Mouse (Mus musculus): ENCODE data around the gene Il1r1. TPM values are rescaled to one million over a fixed set of nuclear protein-coding genes. Genes with fewer than 3 reads are reported as not detected.

Gene Il1r1
- total and polyA plus RNA-seq, 2 experiments from 2014 or later = 0.49 to 0.71 TPM

- no peaks in the 10 kb centered on the region for H3K4me1 ChIP-seq (ENCODE audit: insufficient read depth, low read length)
- no peak overlapping the region for H3K4me2 ChIP-seq (ENCODE audit: low read depth, low read length, poor library complexity, severe bottlenecking)
- H3K27ac ChIP-seq (ENCODE audit: low read depth, low read length) = no peak overlapping the region
- H3K4me3 ChIP-seq (ENCODE audit: low read depth, low read length) = no peak overlapping the region
- ATAC-seq (ENCODE audit: low FRiP score) = no peak
- no peak for TF ChIP-seq CTCF (IDR thresholded peaks at IDR 0.05)
- no peak overlapping the region for H3K9ac ChIP-seq (replicated peaks; ENCODE audit: low read length, poor library complexity, severe bottlenecking)
- no peaks in the 10 kb centered on the region for H3K9me3 ChIP-seq (ENCODE audit: low read length)
- H3K36me3 ChIP-seq (ENCODE audit: insufficient read depth, low read length) = no peaks in the 10 kb centered on the region
- WGBS = 57% methylated on average over 7 of the region's 7 CpGs
- DNase-seq (ENCODE audit: low spot score) = no peak
- H3K27me3 ChIP-seq (ENCODE audit: insufficient read depth, low read length) = no peaks in the 10 kb centered on the region
Observed at GRCm38 (mm10) chr1:40233217-40233616, 8.3 kb downstream of the Il1r1 start.

GRCm38 (mm10) chr1:40233621-40234020, 8.7 kb downstream of the Il1r1 start:
- no peak overlapping the region for H3K9ac ChIP-seq (replicated peaks; ENCODE audit: low read length, poor library complexity, severe bottlenecking)
- no peaks in the 10 kb centered on the region for H3K4me1 ChIP-seq (ENCODE audit: insufficient read depth, low read length)
- no peak overlapping the region for H3K27ac ChIP-seq (ENCODE audit: low read depth, low read length)
- H3K4me2 ChIP-seq (ENCODE audit: low read depth, low read length, poor library complexity, severe bottlenecking) = no peak overlapping the region
- WGBS = 79% methylated on average over 3 of the region's 3 CpGs
- no peaks in the 10 kb centered on the region for H3K36me3 ChIP-seq (ENCODE audit: insufficient read depth, low read length)
- TF ChIP-seq CTCF (IDR thresholded peaks at IDR 0.05) = no peak
- H3K9me3 ChIP-seq (ENCODE audit: low read length) = no peaks in the 10 kb centered on the region
- DNase-seq (ENCODE audit: low spot score) (no peak), ATAC-seq (ENCODE audit: low FRiP score) (no peak)
- H3K4me3 ChIP-seq (ENCODE audit: low read depth, low read length) = no peak overlapping the region
- no peaks in the 10 kb centered on the region for H3K27me3 ChIP-seq (ENCODE audit: insufficient read depth, low read length)

GRCm38 (mm10) chr1:40235597-40236249, 10.8 kb downstream of the Il1r1 start:
- no peak overlapping the region for H3K27ac ChIP-seq (ENCODE audit: low read depth, low read length)
- H3K4me2 ChIP-seq (ENCODE audit: low read depth, low read length, poor library complexity, severe bottlenecking) = no peak overlapping the region
- no peak overlapping the region for H3K9ac ChIP-seq (replicated peaks; ENCODE audit: low read length, poor library complexity, severe bottlenecking)
- H3K9me3 ChIP-seq (ENCODE audit: low read length) = no peaks in the 10 kb centered on the region
- H3K36me3 ChIP-seq (ENCODE audit: insufficient read depth, low read length) = no peaks in the 10 kb centered on the region
- no peak for TF ChIP-seq CTCF (IDR thresholded peaks at IDR 0.05)
- H3K4me3 ChIP-seq (ENCODE audit: low read depth, low read length) = no peak overlapping the region
- no peaks in the 10 kb centered on the region for H3K4me1 ChIP-seq (ENCODE audit: insufficient read depth, low read length)
- 89% methylated on average over 5 of the region's 5 CpGs for WGBS
- H3K27me3 ChIP-seq (ENCODE audit: insufficient read depth, low read length) = no peaks in the 10 kb centered on the region
- DNase-seq (ENCODE audit: low spot score) = no peak
- ATAC-seq (ENCODE audit: low FRiP score) = no peak

- H3K27ac ChIP-seq (ENCODE audit: low read depth, low read length) = no peak overlapping the region
- no peaks in the 10 kb centered on the region for H3K36me3 ChIP-seq (ENCODE audit: insufficient read depth, low read length)
- H3K27me3 ChIP-seq (ENCODE audit: insufficient read depth, low read length) = no peaks in the 10 kb centered on the region
- no peaks in the 10 kb centered on the region for H3K4me1 ChIP-seq (ENCODE audit: insufficient read depth, low read length)
- 71% methylated on average over 6 of the region's 6 CpGs for WGBS
- H3K4me3 ChIP-seq (ENCODE audit: low read depth, low read length) = no peak overlapping the region
- TF ChIP-seq CTCF (IDR thresholded peaks at IDR 0.05) = no peak
- DNase-seq (ENCODE audit: low spot score) (no peak), ATAC-seq (ENCODE audit: low FRiP score) (no peak)
- no peaks in the 10 kb centered on the region for H3K9me3 ChIP-seq (ENCODE audit: low read length)
- no peak overlapping the region for H3K9ac ChIP-seq (replicated peaks; ENCODE audit: low read length, poor library complexity, severe bottlenecking)
- no peak overlapping the region for H3K4me2 ChIP-seq (ENCODE audit: low read depth, low read length, poor library complexity, severe bottlenecking)
Observed at GRCm38 (mm10) chr1:40236694-40237093, 11.8 kb downstream of the Il1r1 start.

- H3K4me2 ChIP-seq (ENCODE audit: low read depth, low read length, poor library complexity, severe bottlenecking) = no peak overlapping the region
- no peak for TF ChIP-seq CTCF (IDR thresholded peaks at IDR 0.05)
- no peaks in the 10 kb centered on the region for H3K9me3 ChIP-seq (ENCODE audit: low read length)
- H3K27me3 ChIP-seq (ENCODE audit: insufficient read depth, low read length) = no peaks in the 10 kb centered on the region
- no peaks in the 10 kb centered on the region for H3K4me1 ChIP-seq (ENCODE audit: insufficient read depth, low read length)
- H3K36me3 ChIP-seq (ENCODE audit: insufficient read depth, low read length) = no peaks in the 10 kb centered on the region
- no peak overlapping the region for H3K4me3 ChIP-seq (ENCODE audit: low read depth, low read length)
- no peak overlapping the region for H3K9ac ChIP-seq (replicated peaks; ENCODE audit: low read length, poor library complexity, severe bottlenecking)
- WGBS = 66% methylated on average over 6 of the region's 6 CpGs
- DNase-seq (ENCODE audit: low spot score) = no peak
- no peak for ATAC-seq (ENCODE audit: low FRiP score)
- H3K27ac ChIP-seq (ENCODE audit: low read depth, low read length) = no peak overlapping the region
Observed at GRCm38 (mm10) chr1:40237094-40237493, 12.2 kb downstream of the Il1r1 start.

GRCm38 (mm10) chr1:40240353-40241092, 15.6 kb downstream of the Il1r1 start:
- no peak overlapping the region for H3K27ac ChIP-seq (ENCODE audit: low read depth, low read length)
- no peak for ATAC-seq (ENCODE audit: low FRiP score)
- TF ChIP-seq CTCF (IDR thresholded peaks at IDR 0.05) = no peak
- no peaks in the 10 kb centered on the region for H3K4me1 ChIP-seq (ENCODE audit: insufficient read depth, low read length)
- no peak overlapping the region for H3K9ac ChIP-seq (replicated peaks; ENCODE audit: low read length, poor library complexity, severe bottlenecking)
- H3K4me3 ChIP-seq (ENCODE audit: low read depth, low read length) = no peak overlapping the region
- H3K9me3 ChIP-seq (ENCODE audit: low read length) = no peaks in the 10 kb centered on the region
- no peaks in the 10 kb centered on the region for H3K27me3 ChIP-seq (ENCODE audit: insufficient read depth, low read length)
- DNase-seq (ENCODE audit: low spot score) = no peak
- WGBS = 67% methylated on average over 9 of the region's 9 CpGs
- no peak overlapping the region for H3K4me2 ChIP-seq (ENCODE audit: low read depth, low read length, poor library complexity, severe bottlenecking)
- H3K36me3 ChIP-seq (ENCODE audit: insufficient read depth, low read length) = no peaks in the 10 kb centered on the region

Measured in midbrain, postnatal 0 days (tissue).